Mouse (Mus musculus) E14TG2a.4 (cell line): ENCODE results near the gene Foxf1.

Source experiments
- CTCF ChIP-seq: conservative IDR thresholded peaks from 2 replicates; pipeline ENCODE4 v1.5.1; 2014; ENCODE audit warnings: low read length
- NANOG ChIP-seq: IDR thresholded peaks from 2 replicates; pipeline ENCODE4 v1.6.1; 2014; ENCODE audit warnings: borderline replicate concordance, low read length, mixed read lengths
- POU5F1 ChIP-seq: IDR thresholded peaks from 2 replicates; pipeline ENCODE4 v1.6.1; 2014; ENCODE audit warnings: low read length, borderline replicate concordance

- TF ChIP-seq CTCF (no peak), NANOG (no peak), POU5F1 (no peak)
Observed at GRCm38 (mm10) chr8:121126191-121126590, 42.0 kb downstream of the Foxf1 start.
